Mouse (Mus musculus) hindbrain, embryonic 10.5 days (tissue): ENCODE measurements around the gene Fam69a. TPM values are rescaled to one million over a fixed set of nuclear protein-coding genes. Genes with fewer than 3 reads are reported as not detected.

Experiments
- DNase-seq: peaks from one replicate; pipeline ENCODE4 v3.0.0-alpha.2; 2017; ENCODE audit warnings: low spot score
- H3K27ac ChIP-seq: fragments of 300-500 bp; sonication (generic); 2 replicates; pipeline ENCODE4 v1.5.1; 2016; ENCODE audit warnings: mild to moderate bottlenecking, moderate library complexity
- H3K27me3 ChIP-seq: fragments of 300-500 bp; sonication (generic); 2 replicates; pipeline ENCODE4 v1.6.1; 2016; ENCODE audit warnings: mild to moderate bottlenecking; ENCODE audit not compliant: poor library complexity, insufficient read depth, severe bottlenecking
- H3K36me3 ChIP-seq: fragments of 300-500 bp; sonication (generic); 2 replicates; pipeline ENCODE4 v1.6.1; 2016; ENCODE audit warnings: mild to moderate bottlenecking, moderate library complexity
- H3K4me1 ChIP-seq: fragments of 300-500 bp; sonication (generic); replicated peaks from 2 replicates; pipeline ENCODE4 v1.6.1; 2016; ENCODE audit warnings: mild to moderate bottlenecking
- H3K4me3 ChIP-seq: fragments of 300-500 bp; sonication (generic); 2 replicates; pipeline ENCODE4 v1.5.1; 2016; ENCODE audit warnings: mild to moderate bottlenecking, moderate library complexity
- H3K9me3 ChIP-seq: fragments of 300-500 bp; sonication (generic); 2 replicates; pipeline ENCODE4 v1.6.1; 2016; ENCODE audit warnings: mild to moderate bottlenecking, moderate library complexity
- WGBS: fragments of 180-500 bp; shearing (Covaris S2); methylation state at CpG from one replicate; pipeline ENCODE4 v1.1.7; 2016; 5-methylcytosine and 5-hydroxymethylcytosine counted together
- polyA plus RNA-seq: library from polyadenylated mRNA; unstranded; fragments of >200 nt; fragmentation: Nextera tagmentation; extraction: Ambion mirVana; gene quantifications from 2 replicates; pipeline ENCODE4 v1.2.1, GENCODE M21; 2016

The Fam69a gene
- polyA plus RNA-seq, 1 experiment from 2014 or later = 22.2 TPM

GRCm38 (mm10) chr5:107873330-107873729 is 113.6 kb downstream of the Fam69a start:
- Histone ChIP-seq H3K36me3 (no peaks in the 10 kb centered on the region), H3K4me3 (no peak overlapping the region), H3K9me3 (no peaks in the 10 kb centered on the region), H3K27me3 (peaks cover 13% of the 10 kb centered on the region; the same call in 1 of the 2 replicates), H3K27ac (no peak overlapping the region), H3K4me1 (no peaks in the 10 kb centered on the region)
- DNase-seq = no peak
- WGBS = 89% methylated on average over 6 of the region's 6 CpGs

GRCm38 (mm10) chr5:107869701-107870100 is 117.2 kb downstream of the Fam69a start:
- H3K4me1 ChIP-seq = peaks cover 15% of the 10 kb centered on the region
- H3K27ac ChIP-seq = no peak overlapping the region
- no peaks in the 10 kb centered on the region for H3K36me3 ChIP-seq
- H3K9me3 ChIP-seq = no peaks in the 10 kb centered on the region
- no peak for DNase-seq
- WGBS = 78% methylated on average over 2 of the region's 2 CpGs
- 0 out of 2 replicates have a peak overlapping the region, but pooled peaks have one; percentile 91 for H3K4me3 ChIP-seq
- peaks cover 13% of the 10 kb centered on the region; the same call in 1 of the 2 replicates for H3K27me3 ChIP-seq

GRCm38 (mm10) chr5:107868905-107869424 is 117.9 kb downstream of the Fam69a start:
- Histone ChIP-seq H3K36me3 (no peaks in the 10 kb centered on the region), H3K4me3 (peak overlapping the region; percentile 91), H3K27ac (peak overlapping the region; percentile 96), H3K4me1 (peaks cover 15% of the 10 kb centered on the region), H3K9me3 (no peaks in the 10 kb centered on the region), H3K27me3 (peaks cover 13% of the 10 kb centered on the region; the same call in 1 of the 2 replicates)
- WGBS = under 1% methylated on average over 58 of the region's 58 CpGs
- DNase-seq = peak; percentile 96

GRCm38 (mm10) chr5:107867970-107868904 is 118.6 kb downstream of the Fam69a start:
- peak; percentile 67 for DNase-seq
- Histone ChIP-seq H3K4me3 (peak overlapping the region; percentile 91), H3K9me3 (no peaks in the 10 kb centered on the region), H3K36me3 (no peaks in the 10 kb centered on the region), H3K27me3 (peaks cover 13% of the 10 kb centered on the region; the same call in 1 of the 2 replicates), H3K4me1 (peaks cover 15% of the 10 kb centered on the region), H3K27ac (peak overlapping the region; percentile 96)
- WGBS = under 1% methylated on average over 82 of the region's 82 CpGs

GRCm38 (mm10) chr5:107866127-107867126 is 120.5 kb downstream of the Fam69a start:
- no peaks in the 10 kb centered on the region for H3K9me3 ChIP-seq
- DNase-seq = no peak
- peaks cover 12% of the 10 kb centered on the region; the same call in 1 of the 2 replicates for H3K27me3 ChIP-seq
- H3K27ac ChIP-seq = no peak overlapping the region
- no peaks in the 10 kb centered on the region for H3K36me3 ChIP-seq
- WGBS = 79% methylated on average over 2 of the region's 2 CpGs
- no peak overlapping the region for H3K4me3 ChIP-seq
- peaks cover 15% of the 10 kb centered on the region for H3K4me1 ChIP-seq

- no peaks in the 10 kb centered on the region for H3K36me3 ChIP-seq
- H3K27me3 ChIP-seq = no peaks in the 10 kb centered on the region
- 90% methylated on average over 3 of the region's 3 CpGs for WGBS
- no peak overlapping the region for H3K27ac ChIP-seq
- no peaks in the 10 kb centered on the region for H3K9me3 ChIP-seq
- peaks cover 15% of the 10 kb centered on the region for H3K4me1 ChIP-seq
- no peak for DNase-seq
- H3K4me3 ChIP-seq = no peak overlapping the region
These were observed 122.9 kb downstream of the Fam69a start for GRCm38 (mm10) chr5:107863971-107864370.

- DNase-seq = no peak
These were observed 127.9 kb downstream of the Fam69a start for GRCm38 (mm10) chr5:107858963-107859362.

More at GRCm38 (mm10) chr5:107858963-107859362, 127.9 kb downstream of the Fam69a start:
- H3K4me3 ChIP-seq = no peak overlapping the region
- H3K36me3 ChIP-seq = no peaks in the 10 kb centered on the region
- WGBS = 51% methylated on average over 2 of the region's 2 CpGs
- no peak overlapping the region for H3K27ac ChIP-seq
- no peaks in the 10 kb centered on the region for H3K9me3 ChIP-seq
- H3K4me1 ChIP-seq = 0 out of 2 replicates have a peak, but pooled peaks cover 2% of the 10 kb centered on the region
- H3K27me3 ChIP-seq = no peaks in the 10 kb centered on the region

Other genes with a start within 250 kb of the Fam69a start
- 0.09 and 0.44 TPM in 2 replicates for gene Ube2d2b, start 157.0 kb downstream of the Fam69a start, polyA plus RNA-seq
- gene Evi5, start 112.0 kb downstream of the Fam69a start, polyA plus RNA-seq = 48.4 and 51.8 TPM in 2 replicates
- gene Rpl5, start 86.6 kb downstream of the Fam69a start, polyA plus RNA-seq = 61.9 and 81.3 TPM in 2 replicates
- gene Mtf2, start 78.6 kb upstream of the Fam69a start, polyA plus RNA-seq = 120 and 161 TPM in 2 replicates
- 27.4 and 30.1 TPM in 2 replicates for gene Tmed5, start 145.5 kb upstream of the Fam69a start, polyA plus RNA-seq
- gene Ccdc18, start 145.8 kb upstream of the Fam69a start, polyA plus RNA-seq = 7.3 and 10.8 TPM in 2 replicates